Mouse (Mus musculus): Measurements from ENCODE around the gene Gm10778. TPM values are rescaled to one million over a fixed set of nuclear protein-coding genes. Genes with fewer than 3 reads are reported as not detected.
"Not testable (repeated sequence)": the region's sequence is repeated elsewhere in the genome, so short reads cannot be mapped to it uniquely, and the experiment has no call there.

The Gm10778 gene
- total and polyA plus RNA-seq, 2 experiments from 2014 or later, result 1.5 to 2.6 TPM

- WGBS, result 88% methylated on average over 4 of the region's 4 CpGs
- Histone ChIP-seq H3K4me2 (ENCODE audit: low read depth, low read length) (no peak overlapping the region), H3K36me3 (replicated peaks; ENCODE audit: control insufficient read depth, insufficient read depth, low read length) (no peaks in the 10 kb centered on the region), H3K9ac (replicated peaks; ENCODE audit: low read depth, low read length) (no peak overlapping the region), H3K27ac (ENCODE audit: low read depth) (no peak overlapping the region), H3K4me1 (ENCODE audit: control insufficient read depth, insufficient read depth) (peaks cover 20% of the 10 kb centered on the region), H3K27me3 (ENCODE audit: control insufficient read depth, insufficient read depth, low read length) (no peaks in the 10 kb centered on the region), H3K4me3 (ENCODE audit: low read depth, low read length) (no peak overlapping the region), H3K9me3 (replicated peaks; ENCODE audit: control insufficient read depth, low read length) (no peaks in the 10 kb centered on the region)
- ATAC-seq (ENCODE audit: insufficient read depth, low read depth) (no peak), DNase-seq (ENCODE audit: low spot score) (no peak)
- no peak for TF ChIP-seq CTCF (IDR thresholded peaks at IDR 0.05; ENCODE audit: low read depth)
- TF ChIP-seq EP300 (IDR thresholded peaks at IDR 0.05; ENCODE audit: low read depth), result no peak
These were observed 3.5 kb upstream of the Gm10778 start for GRCm38 (mm10) chr10:81645391-81645790.

GRCm38 (mm10) chr10:81646015-81646555, 2.8 kb upstream of the Gm10778 start:
- H3K27me3 ChIP-seq (ENCODE audit: control insufficient read depth, insufficient read depth, low read length), result no peaks in the 10 kb centered on the region
- DNase-seq (ENCODE audit: low spot score) (no peak), ATAC-seq (ENCODE audit: insufficient read depth, low read depth) (no peak)
- TF ChIP-seq EP300 (IDR thresholded peaks at IDR 0.05; ENCODE audit: low read depth), result no peak
- TF ChIP-seq CTCF (IDR thresholded peaks at IDR 0.05; ENCODE audit: low read depth), result no peak
- H3K9ac ChIP-seq (replicated peaks; ENCODE audit: low read depth, low read length), result no peak overlapping the region
- H3K4me2 ChIP-seq (ENCODE audit: low read depth, low read length), result no peak overlapping the region
- H3K4me3 ChIP-seq (ENCODE audit: low read depth, low read length), result no peak overlapping the region
- no peaks in the 10 kb centered on the region for H3K9me3 ChIP-seq (replicated peaks; ENCODE audit: control insufficient read depth, low read length)
- H3K36me3 ChIP-seq (replicated peaks; ENCODE audit: control insufficient read depth, insufficient read depth, low read length), result no peaks in the 10 kb centered on the region
- no peak overlapping the region for H3K27ac ChIP-seq (ENCODE audit: low read depth)
- 68% methylated on average over 7 of the region's 7 CpGs for WGBS
- H3K4me1 ChIP-seq (ENCODE audit: control insufficient read depth, insufficient read depth), result peaks cover 20% of the 10 kb centered on the region

- Histone ChIP-seq H3K4me1 (ENCODE audit: control insufficient read depth, insufficient read depth) (0 out of 2 replicates have a peak, but pooled peaks cover 2% of the 10 kb centered on the region), H3K27ac (ENCODE audit: low read depth) (no peak overlapping the region), H3K36me3 (replicated peaks; ENCODE audit: control insufficient read depth, insufficient read depth, low read length) (peaks cover 16% of the 10 kb centered on the region), H3K4me2 (ENCODE audit: low read depth, low read length) (no peak overlapping the region), H3K9ac (replicated peaks; ENCODE audit: low read depth, low read length) (no peak overlapping the region), H3K9me3 (replicated peaks; ENCODE audit: control insufficient read depth, low read length) (peaks cover 36% of the 10 kb centered on the region), H3K27me3 (ENCODE audit: control insufficient read depth, insufficient read depth, low read length) (no peaks in the 10 kb centered on the region), H3K4me3 (ENCODE audit: low read depth, low read length) (no peak overlapping the region)
- no peak for ATAC-seq (ENCODE audit: insufficient read depth, low read depth)
- DNase-seq (ENCODE audit: low spot score), result no peak
- 90% methylated on average over 10 of the region's 10 CpGs for WGBS
- TF ChIP-seq CTCF (IDR thresholded peaks at IDR 0.05; ENCODE audit: low read depth) (no peak), EP300 (IDR thresholded peaks at IDR 0.05; ENCODE audit: low read depth) (no peak)
These were observed 6.3 kb downstream of the Gm10778 start for GRCm38 (mm10) chr10:81655178-81655577.

- Histone ChIP-seq H3K4me3 (ENCODE audit: low read depth, low read length) (no peak overlapping the region), H3K4me1 (ENCODE audit: control insufficient read depth, insufficient read depth) (no peaks in the 10 kb centered on the region), H3K36me3 (replicated peaks; ENCODE audit: control insufficient read depth, insufficient read depth, low read length) (peaks cover 17% of the 10 kb centered on the region), H3K27me3 (ENCODE audit: control insufficient read depth, insufficient read depth, low read length) (no peaks in the 10 kb centered on the region), H3K9ac (replicated peaks; ENCODE audit: low read depth, low read length) (no peak overlapping the region), H3K27ac (ENCODE audit: low read depth) (no peak overlapping the region), H3K9me3 (replicated peaks; ENCODE audit: control insufficient read depth, low read length) (peaks cover 40% of the 10 kb centered on the region), H3K4me2 (ENCODE audit: low read depth, low read length) (no peak overlapping the region)
- no peak for TF ChIP-seq EP300 (IDR thresholded peaks at IDR 0.05; ENCODE audit: low read depth)
- no peak for TF ChIP-seq CTCF (IDR thresholded peaks at IDR 0.05; ENCODE audit: low read depth)
- ATAC-seq (ENCODE audit: insufficient read depth, low read depth) (no peak), DNase-seq (ENCODE audit: low spot score) (no peak)
- 98% methylated on average over 2 of the region's 2 CpGs for WGBS
These were observed 7.3 kb downstream of the Gm10778 start for GRCm38 (mm10) chr10:81656174-81656573.

GRCm38 (mm10) chr10:81687114-81687513, 38.3 kb downstream of the Gm10778 start:
- H3K36me3 ChIP-seq (replicated peaks; ENCODE audit: control insufficient read depth, insufficient read depth, low read length); H3K9me3 ChIP-seq (replicated peaks; ENCODE audit: control insufficient read depth, low read length); ATAC-seq (ENCODE audit: insufficient read depth, low read depth); H3K4me3 ChIP-seq (ENCODE audit: low read depth, low read length); H3K9ac ChIP-seq (replicated peaks; ENCODE audit: low read depth, low read length); H3K4me1 ChIP-seq (ENCODE audit: control insufficient read depth, insufficient read depth); H3K27me3 ChIP-seq (ENCODE audit: control insufficient read depth, insufficient read depth, low read length); H3K27ac ChIP-seq (ENCODE audit: low read depth); H3K4me2 ChIP-seq (ENCODE audit: low read depth, low read length); DNase-seq (ENCODE audit: low spot score): not testable (repeated sequence)
- no CpG with 5 or more reads among the region's 18 CpGs for WGBS

GRCm38 (mm10) chr10:81704531-81705301, 55.9 kb downstream of the Gm10778 start, which contains the start of gene Zfp433:
TSS of gene Zfp433 (plus strand) at chr10:81704825.
- H3K27me3 ChIP-seq (ENCODE audit: control insufficient read depth, insufficient read depth, low read length); H3K27ac ChIP-seq (ENCODE audit: low read depth); H3K4me2 ChIP-seq (ENCODE audit: low read depth, low read length); H3K9me3 ChIP-seq (replicated peaks; ENCODE audit: control insufficient read depth, low read length); H3K4me1 ChIP-seq (ENCODE audit: control insufficient read depth, insufficient read depth); H3K4me3 ChIP-seq (ENCODE audit: low read depth, low read length); DNase-seq (ENCODE audit: low spot score); H3K9ac ChIP-seq (replicated peaks; ENCODE audit: low read depth, low read length); H3K36me3 ChIP-seq (replicated peaks; ENCODE audit: control insufficient read depth, insufficient read depth, low read length): not testable (repeated sequence)
- WGBS, result no CpG with 5 or more reads among the region's 46 CpGs
- ATAC-seq (ENCODE audit: insufficient read depth, low read depth), result peak; percentile 99

Other genes starting within 250 kb of the Gm10778 start
- 24.6 and 47.6 TPM in 2 replicates for gene Nfic, start 193.4 kb upstream of the Gm10778 start, total RNA-seq (2014; rRNA removed; ENCODE audit: low replicate concordance)
- gene Nfic, start 193.4 kb upstream of the Gm10778 start, polyA plus RNA-seq (2015; fragmentation: Nextera tagmentation; extraction: Ambion mirVana), result 73.7 and 77.9 TPM in 2 replicates
- gene Celf5, start 166.3 kb upstream of the Gm10778 start, total RNA-seq (2014; rRNA removed; ENCODE audit: low replicate concordance), result not detected in 2 replicates
- gene Celf5, start 166.3 kb upstream of the Gm10778 start, polyA plus RNA-seq (2015; fragmentation: Nextera tagmentation; extraction: Ambion mirVana), result 0.07 and 0.08 TPM in 2 replicates
- gene Ncln, start 152.7 kb upstream of the Gm10778 start, total RNA-seq (2014; rRNA removed; ENCODE audit: low replicate concordance), result 88.5 and 91.5 TPM in 2 replicates
- 27.1 and 30.5 TPM in 2 replicates for gene Ncln, start 152.7 kb upstream of the Gm10778 start, polyA plus RNA-seq (2015; fragmentation: Nextera tagmentation; extraction: Ambion mirVana)
- gene S1pr4, start 148.9 kb upstream of the Gm10778 start, total RNA-seq (2014; rRNA removed; ENCODE audit: low replicate concordance), result 0.66 TPM in 1 of 2 replicates, not detected in the other
- gene S1pr4, start 148.9 kb upstream of the Gm10778 start, polyA plus RNA-seq (2015; fragmentation: Nextera tagmentation; extraction: Ambion mirVana), result 0.34 and 0.43 TPM in 2 replicates
- gene Gna15, start 124.8 kb upstream of the Gm10778 start, total RNA-seq (2014; rRNA removed; ENCODE audit: low replicate concordance), result 0.35 TPM in 1 of 2 replicates, not detected in the other
- gene Gna15, start 124.8 kb upstream of the Gm10778 start, polyA plus RNA-seq (2015; fragmentation: Nextera tagmentation; extraction: Ambion mirVana), result 0.59 and 0.63 TPM in 2 replicates
- 68.2 and 83.9 TPM in 2 replicates for gene Gna11, start 103.9 kb upstream of the Gm10778 start, total RNA-seq (2014; rRNA removed; ENCODE audit: low replicate concordance)
- 50.1 and 52.4 TPM in 2 replicates for gene Gna11, start 103.9 kb upstream of the Gm10778 start, polyA plus RNA-seq (2015; fragmentation: Nextera tagmentation; extraction: Ambion mirVana)
- gene Aes, start 89.6 kb upstream of the Gm10778 start, total RNA-seq (2014; rRNA removed; ENCODE audit: low replicate concordance), result 851 and 870 TPM in 2 replicates
- gene Aes, start 89.6 kb upstream of the Gm10778 start, polyA plus RNA-seq (2015; fragmentation: Nextera tagmentation; extraction: Ambion mirVana), result 765 and 767 TPM in 2 replicates
- gene Tle2, start 74.5 kb upstream of the Gm10778 start, total RNA-seq (2014; rRNA removed; ENCODE audit: low replicate concordance), result 6.8 and 10.4 TPM in 2 replicates
- gene Tle2, start 74.5 kb upstream of the Gm10778 start, polyA plus RNA-seq (2015; fragmentation: Nextera tagmentation; extraction: Ambion mirVana), result 11.1 and 11.9 TPM in 2 replicates
- gene Tle6, start 48.0 kb upstream of the Gm10778 start, total RNA-seq (2014; rRNA removed; ENCODE audit: low replicate concordance), result 18.6 and 41.4 TPM in 2 replicates
- 19.3 and 23.1 TPM in 2 replicates for gene Tle6, start 48.0 kb upstream of the Gm10778 start, polyA plus RNA-seq (2015; fragmentation: Nextera tagmentation; extraction: Ambion mirVana)
- 1.7 and 2.7 TPM in 2 replicates for gene BC025920, start 42.8 kb upstream of the Gm10778 start, total RNA-seq (2014; rRNA removed; ENCODE audit: low replicate concordance)
- 0.38 and 0.44 TPM in 2 replicates for gene BC025920, start 42.8 kb upstream of the Gm10778 start, polyA plus RNA-seq (2015; fragmentation: Nextera tagmentation; extraction: Ambion mirVana)
- 10.9 and 24.7 TPM in 2 replicates for gene Sirt6, start 21.3 kb upstream of the Gm10778 start, total RNA-seq (2014; rRNA removed; ENCODE audit: low replicate concordance)
- 16.2 and 16.6 TPM in 2 replicates for gene Sirt6, start 21.3 kb upstream of the Gm10778 start, polyA plus RNA-seq (2015; fragmentation: Nextera tagmentation; extraction: Ambion mirVana)
- gene Ankrd24, start 20.5 kb upstream of the Gm10778 start, total RNA-seq (2014; rRNA removed; ENCODE audit: low replicate concordance), result 48.5 and 54.5 TPM in 2 replicates
- 8.9 and 9.1 TPM in 2 replicates for gene Ankrd24, start 20.5 kb upstream of the Gm10778 start, polyA plus RNA-seq (2015; fragmentation: Nextera tagmentation; extraction: Ambion mirVana)
- gene Zfp433, start 55.8 kb downstream of the Gm10778 start, total RNA-seq (2014; rRNA removed; ENCODE audit: low replicate concordance), result 5.5 and 12.4 TPM in 2 replicates
- gene Zfp433, start 55.8 kb downstream of the Gm10778 start, polyA plus RNA-seq (2015; fragmentation: Nextera tagmentation; extraction: Ambion mirVana), result 9.3 and 9.9 TPM in 2 replicates
- gene Gm3055, start 122.1 kb downstream of the Gm10778 start, total RNA-seq (2014; rRNA removed; ENCODE audit: low replicate concordance), result 1.3 and 4.8 TPM in 2 replicates
- 2.2 and 2.9 TPM in 2 replicates for gene Gm3055, start 122.1 kb downstream of the Gm10778 start, polyA plus RNA-seq (2015; fragmentation: Nextera tagmentation; extraction: Ambion mirVana)
- gene Gm4767, start 163.1 kb downstream of the Gm10778 start, total RNA-seq (2014; rRNA removed; ENCODE audit: low replicate concordance), result 1.1 TPM in 1 of 2 replicates, not detected in the other
- 1.5 and 1.7 TPM in 2 replicates for gene Gm4767, start 163.1 kb downstream of the Gm10778 start, polyA plus RNA-seq (2015; fragmentation: Nextera tagmentation; extraction: Ambion mirVana)
- gene Gm32687, start 214.9 kb downstream of the Gm10778 start, total RNA-seq (2014; rRNA removed; ENCODE audit: low replicate concordance), result 1.0 TPM in 1 of 2 replicates, not detected in the other
- 3.1 and 4.3 TPM in 2 replicates for gene Gm32687, start 214.9 kb downstream of the Gm10778 start, polyA plus RNA-seq (2015; fragmentation: Nextera tagmentation; extraction: Ambion mirVana)